Mouse (Mus musculus) heart, embryonic 11.5 days (tissue): Measurements from ENCODE around the gene Rbm14. TPM values are rescaled to one million over a fixed set of nuclear protein-coding genes. Genes with fewer than 3 reads are reported as not detected.

Source experiments
- ATAC-seq: fragments of 200-750 bp; cut with Nextera tagmentation; replicated peaks from 2 replicates; pipeline ENCODE4 v1.8.0; 2017; ENCODE audit warnings: moderate library complexity; ENCODE audit not compliant: insufficient number of reproducible peaks, low FRiP score, low TSS enrichment
- H3K27ac ChIP-seq: fragments of 300-500 bp; sonication (generic); 2 replicates; pipeline ENCODE4 v1.5.1; 2014; ENCODE audit warnings: mild to moderate bottlenecking, low read depth, low read length
- H3K27me3 ChIP-seq: fragments of 300-500 bp; sonication (generic); 2 replicates; pipeline ENCODE4 v1.6.1; 2014; ENCODE audit warnings: mild to moderate bottlenecking, low read length, mixed read lengths; ENCODE audit not compliant: control insufficient read depth, insufficient read depth
- H3K36me3 ChIP-seq: fragments of 300-500 bp; sonication (generic); 2 replicates; pipeline ENCODE4 v1.6.1; 2014; ENCODE audit warnings: mild to moderate bottlenecking, low read length, moderate library complexity, mixed read lengths; ENCODE audit not compliant: control insufficient read depth, insufficient read depth
- H3K4me1 ChIP-seq: fragments of 300-500 bp; sonication (generic); 2 replicates; pipeline ENCODE4 v1.6.1; 2014; ENCODE audit warnings: low read length; ENCODE audit not compliant: control insufficient read depth, insufficient read depth
- H3K4me2 ChIP-seq: fragments of 300-500 bp; sonication (generic); 2 replicates; pipeline ENCODE4 v1.6.1; 2014; ENCODE audit warnings: mild to moderate bottlenecking, moderate library complexity
- H3K4me3 ChIP-seq: fragments of 300-500 bp; sonication (generic); 2 replicates; pipeline ENCODE4 v1.5.1; 2014; ENCODE audit warnings: low read depth, low read length
- H3K9ac ChIP-seq: fragments of 300-500 bp; sonication (generic); 2 replicates; pipeline ENCODE4 v1.6.1; 2014; ENCODE audit warnings: mild to moderate bottlenecking, low read depth, low read length, moderate library complexity
- H3K9me3 ChIP-seq: fragments of 300-500 bp; sonication (generic); replicated peaks from 2 replicates; pipeline ENCODE4 v1.6.1; 2016; ENCODE audit warnings: low read length; ENCODE audit not compliant: control insufficient read depth
- WGBS: fragments of 180-500 bp; shearing (Covaris S2); extraction: QIAGEN DNeasy Blood & Tissue Kit; methylation state at CpG from one replicate; pipeline ENCODE4 v1.1.7; 2014; ENCODE audit not compliant: insufficient replicate concordance; 5-methylcytosine and 5-hydroxymethylcytosine counted together
- polyA plus RNA-seq: library from polyadenylated mRNA; unstranded; fragments of >200 nt; fragmentation: Nextera tagmentation; extraction: Ambion mirVana; gene quantifications from 2 replicates; pipeline ENCODE4 v1.2.1, GENCODE M21; 2014

The Rbm14 gene
- polyA plus RNA-seq, 1 experiment from 2014 or later: 58.0 TPM

- peaks cover 9% of the 10 kb centered on the region for H3K4me1 ChIP-seq
- ATAC-seq: peak; percentile 53; the same call in 1 of the 2 replicates
- no peaks in the 10 kb centered on the region for H3K9me3 ChIP-seq
- peak overlapping the region; percentile 94 for H3K9ac ChIP-seq
- no peaks in the 10 kb centered on the region for H3K27me3 ChIP-seq
- peak overlapping the region; percentile 80 for H3K4me3 ChIP-seq
- H3K4me2 ChIP-seq: peak overlapping the region; percentile 84
- no peaks in the 10 kb centered on the region; the same call in 1 of the 2 replicates for H3K36me3 ChIP-seq
- H3K27ac ChIP-seq: peak overlapping the region; percentile 91
- under 1% methylated on average over 10 of the region's 10 CpGs for WGBS
These were observed 55.8 kb downstream of the Rbm14 start for GRCm38 (mm10) chr19:4755565-4756192.

Other genes starting within 250 kb of the Rbm14 start
- 4.7 TPM in 2 replicates for gene Lrfn4, start 196.0 kb downstream of the Rbm14 start, polyA plus RNA-seq
- gene Rce1, start 186.0 kb downstream of the Rbm14 start, polyA plus RNA-seq: 39.0 and 39.9 TPM in 2 replicates
- gene Gm960, start 113.0 kb downstream of the Rbm14 start, polyA plus RNA-seq: 1.2 TPM in 2 replicates
- gene Sptbn2, start 100.5 kb downstream of the Rbm14 start, polyA plus RNA-seq: 0.42 and 0.49 TPM in 2 replicates
- 37.0 and 43.4 TPM in 2 replicates for gene Rbm4b, start 55.1 kb downstream of the Rbm14 start, polyA plus RNA-seq
- 54.0 and 58.0 TPM in 2 replicates for gene Rbm4, start 17.7 kb downstream of the Rbm14 start, polyA plus RNA-seq
- gene Gm21992, start within 50 bp of the Rbm14 start, polyA plus RNA-seq: 19.8 and 24.0 TPM in 2 replicates
- gene Ccs, start 27.7 kb upstream of the Rbm14 start, polyA plus RNA-seq: 37.5 and 38.8 TPM in 2 replicates
- not detected in 2 replicates for gene Ccdc87, start 27.7 kb upstream of the Rbm14 start, polyA plus RNA-seq
- 23.3 and 30.2 TPM in 2 replicates for gene Ctsf, start 43.5 kb upstream of the Rbm14 start, polyA plus RNA-seq
- 4.5 and 5.2 TPM in 2 replicates for gene Actn3, start 66.3 kb upstream of the Rbm14 start, polyA plus RNA-seq
- 7.1 and 8.9 TPM in 2 replicates for gene Zdhhc24, start 67.0 kb upstream of the Rbm14 start, polyA plus RNA-seq
- gene Bbs1, start 95.0 kb upstream of the Rbm14 start, polyA plus RNA-seq: 1.9 and 2.9 TPM in 2 replicates
- gene Dpp3, start 116.7 kb upstream of the Rbm14 start, polyA plus RNA-seq: 87.8 and 110 TPM in 2 replicates
- 0.86 and 1.1 TPM in 2 replicates for gene Peli3, start 131.5 kb upstream of the Rbm14 start, polyA plus RNA-seq
- 117 and 129 TPM in 2 replicates for gene Mrpl11, start 150.5 kb upstream of the Rbm14 start, polyA plus RNA-seq
- gene Npas4, start 178.7 kb upstream of the Rbm14 start, polyA plus RNA-seq: 0.11 and 0.13 TPM in 2 replicates
- 8.2 and 10.3 TPM in 2 replicates for gene Slc29a2, start 212.2 kb upstream of the Rbm14 start, polyA plus RNA-seq
- gene B4gat1, start 227.2 kb upstream of the Rbm14 start, polyA plus RNA-seq: 37.4 and 46.9 TPM in 2 replicates
- 0.93 and 2.0 TPM in 2 replicates for gene AC124502.3, start 227.3 kb upstream of the Rbm14 start, polyA plus RNA-seq
- 35.3 and 36.4 TPM in 2 replicates for gene Brms1, start 229.7 kb upstream of the Rbm14 start, polyA plus RNA-seq
- 3.0 and 4.3 TPM in 2 replicates for gene Rin1, start 238.8 kb upstream of the Rbm14 start, polyA plus RNA-seq